Comparison of ENCODE assay signal across 9 mouse cellular contexts in the genomic region with DNA sequence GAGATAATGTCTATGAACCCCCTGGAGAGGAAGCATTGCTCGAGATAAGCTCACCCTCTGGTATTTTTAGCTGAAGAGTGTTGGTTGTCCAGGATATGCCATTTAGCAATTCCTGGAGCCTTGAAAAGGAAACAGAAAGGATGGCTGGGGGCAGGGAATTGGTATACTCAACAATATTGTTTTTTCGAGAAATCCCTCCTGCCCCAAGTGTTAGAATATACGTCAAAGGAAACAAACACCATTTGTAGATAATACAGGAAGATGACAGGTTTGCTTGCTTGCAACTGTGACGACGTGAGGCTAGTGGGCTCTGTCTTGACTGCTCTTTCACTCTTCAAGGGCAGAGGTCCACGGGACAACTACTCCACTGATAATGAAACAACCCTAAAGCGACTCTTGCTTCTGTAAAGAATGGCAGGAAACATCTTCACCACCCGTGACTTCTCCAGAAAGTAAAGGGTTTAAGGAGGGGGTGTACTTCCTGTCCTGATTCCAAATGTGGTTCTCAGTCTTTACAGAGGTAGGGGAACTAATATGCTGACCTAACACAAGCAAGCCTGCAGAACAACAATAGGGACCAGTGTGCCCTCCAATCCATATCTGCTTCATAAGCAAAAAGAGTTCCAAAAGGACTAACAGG.
DNase-seq lines count a peak whose midpoint lies in the region; ATAC-seq and TF ChIP-seq lines count a peak whose summit lies in the region.
"Had no signal": no experiment of that assay in that cellular context is flagged by ENCODE, and none has a peak within 500 bp of the region (broad histone marks: within the 10 kb centered on the region; RNA-seq: fewer than 3 reads in every experiment).

No protein-coding gene starts in this region.

- no peaks in the 10 kb centered on the region for H3K9me3 ChIP-seq in intestine, embryonic 16.5 days (ENCODE audit: control insufficient read depth, low read length)
- H3K9me3 ChIP-seq in intestine, postnatal 0 days (ENCODE audit: control insufficient read depth) = no peaks in the 10 kb centered on the region
- no peaks in the 10 kb centered on the region for H3K9me3 ChIP-seq in kidney, embryonic 15.5 days (replicated peaks)
- no peaks in the 10 kb centered on the region for H3K9me3 ChIP-seq in megakaryocyte, embryonic 14.5 days
- H3K9me3 ChIP-seq in neural tube, embryonic 15.5 days (replicated peaks) = no peaks in the 10 kb centered on the region

- DNase-seq in heart, adult 18-20 months = peak; percentile 38 to 68
- no peak for DNase-seq in left cerebral cortex, adult 2 months (ENCODE audit: extremely low spot score in 1 of 2, low spot score in 2 of 2)
- no peak for DNase-seq in frontal cortex, postnatal 10 days (ENCODE audit: low spot score in 2 of 2)

- TF ChIP-seq CTCF in intestine, postnatal 0 days (IDR thresholded peaks at IDR 0.05; ENCODE audit: low read depth) = no peak
- TF ChIP-seq CTCF in left cerebral cortex, adult 2 months (IDR thresholded peaks at IDR 0.05) = no peak

- 0 out of 2 replicates have a peak, but pooled peaks have one; percentile 26 for ATAC-seq in intestine, embryonic 16.5 days
- no peak for ATAC-seq in intestine, postnatal 0 days
- 0 out of 2 replicates have a peak, but pooled peaks have one; percentile 29 for ATAC-seq in kidney, embryonic 15.5 days (replicated peaks; ENCODE audit: low FRiP score)
- ATAC-seq in neural tube, embryonic 15.5 days (ENCODE audit: low FRiP score) = no peak
- ATAC-seq: forebrain, embryonic 14.5 days had no signal

- no peak overlapping the region for H3K27ac ChIP-seq in intestine, embryonic 16.5 days (ENCODE audit: low read length)
- no peak overlapping the region for H3K27ac ChIP-seq in intestine, postnatal 0 days (ENCODE audit: low read depth, low read length)
- 0 out of 2 replicates have a peak overlapping the region, but pooled peaks have one; percentile 49 for H3K27ac ChIP-seq in kidney, embryonic 15.5 days
- H3K27ac ChIP-seq in left cerebral cortex, adult 2 months = no peak overlapping the region
- no peak overlapping the region for H3K27ac ChIP-seq in neural tube, embryonic 15.5 days (replicated peaks)

- no peaks in the 10 kb centered on the region for H3K4me1 ChIP-seq in intestine, embryonic 16.5 days (ENCODE audit: control insufficient read depth, insufficient read depth, low read length)
- H3K4me1 ChIP-seq in intestine, postnatal 0 days (replicated peaks; ENCODE audit: control insufficient read depth, insufficient read depth, low read length) = no peaks in the 10 kb centered on the region
- H3K4me1 ChIP-seq in kidney, embryonic 15.5 days = peaks cover 1% of the 10 kb centered on the region; the same call in 1 of the 2 replicates
- peaks cover 21% of the 10 kb centered on the region for H3K4me1 ChIP-seq in megakaryocyte, embryonic 14.5 days
- H3K4me1 ChIP-seq in neural tube, embryonic 15.5 days = no peaks in the 10 kb centered on the region

- no peaks in the 10 kb centered on the region for H3K27me3 ChIP-seq in intestine, embryonic 16.5 days (replicated peaks; ENCODE audit: control insufficient read depth, insufficient read depth, low read length)
- no peaks in the 10 kb centered on the region for H3K27me3 ChIP-seq in intestine, postnatal 0 days (replicated peaks; ENCODE audit: control insufficient read depth, insufficient read depth, low read length)
- H3K27me3 ChIP-seq in kidney, embryonic 15.5 days = no peaks in the 10 kb centered on the region
- H3K27me3 ChIP-seq in megakaryocyte, embryonic 14.5 days (replicated peaks) = no peaks in the 10 kb centered on the region
- no peaks in the 10 kb centered on the region for H3K27me3 ChIP-seq in neural tube, embryonic 15.5 days (replicated peaks)

- no peaks in the 10 kb centered on the region for H3K36me3 ChIP-seq in intestine, embryonic 16.5 days (ENCODE audit: control insufficient read depth, insufficient read depth, low read length)
- no peaks in the 10 kb centered on the region for H3K36me3 ChIP-seq in intestine, postnatal 0 days (ENCODE audit: control insufficient read depth, insufficient read depth)
- H3K36me3 ChIP-seq in kidney, embryonic 15.5 days = no peaks in the 10 kb centered on the region
- H3K36me3 ChIP-seq in megakaryocyte, embryonic 14.5 days (replicated peaks; ENCODE audit: low read length) = no peaks in the 10 kb centered on the region
- no peaks in the 10 kb centered on the region for H3K36me3 ChIP-seq in neural tube, embryonic 15.5 days

- H3K4me3 ChIP-seq in intestine, embryonic 16.5 days (ENCODE audit: low read length) = no peak overlapping the region
- no peak overlapping the region for H3K4me3 ChIP-seq in intestine, postnatal 0 days (ENCODE audit: low read depth, low read length)
- H3K4me3 ChIP-seq in kidney, embryonic 15.5 days (replicated peaks) = no peak overlapping the region
- peak overlapping the region; percentile 81 for H3K4me3 ChIP-seq in megakaryocyte, embryonic 14.5 days (replicated peaks)
- H3K4me3 ChIP-seq in left cerebral cortex, adult 2 months = no peak overlapping the region
- H3K4me3 ChIP-seq in neural tube, embryonic 15.5 days (replicated peaks) = no peak overlapping the region

- WGBS in intestine, embryonic 16.5 days = 69% methylated on average over 8 of the region's 8 CpGs
- WGBS in intestine, postnatal 0 days = 63% methylated on average over 8 of the region's 8 CpGs
- 66% methylated on average over 8 of the region's 8 CpGs for whole genome bisulfite sequencing in kidney, embryonic 15.5 days
- 80% methylated on average over 8 of the region's 8 CpGs for WGBS in neural tube, embryonic 15.5 days

- intact Hi-C loops in left cerebral cortex, adult 2 months (cut with DNase I) = no loop called here

- H3K4me2 ChIP-seq in intestine, embryonic 16.5 days (ENCODE audit: low read depth, low read length) = no peak overlapping the region
- no peak overlapping the region for H3K4me2 ChIP-seq in intestine, postnatal 0 days (replicated peaks; ENCODE audit: low read depth)
- no peak overlapping the region for H3K4me2 ChIP-seq in kidney, embryonic 15.5 days
- H3K4me2 ChIP-seq in neural tube, embryonic 15.5 days = no peak overlapping the region

- H3K9ac ChIP-seq in intestine, embryonic 16.5 days (ENCODE audit: low read depth, low read length) = no peak overlapping the region
- H3K9ac ChIP-seq in intestine, postnatal 0 days (ENCODE audit: low read depth, low read length) = no peak overlapping the region
- no peak overlapping the region for H3K9ac ChIP-seq in kidney, embryonic 15.5 days
- H3K9ac ChIP-seq in neural tube, embryonic 15.5 days (replicated peaks) = no peak overlapping the region

Comparison
In these comparisons a context has a peak if more than half of its experiments do, and no peak if none do; other contexts are left out.
1. ATAC-seq: peak in intestine, embryonic 16.5 days (single experiment) and kidney, embryonic 15.5 days (single experiment); none in intestine, postnatal 0 days (single experiment) and neural tube, embryonic 15.5 days (single experiment).
2. DNase-seq: peak in heart, adult 18-20 months (2 of 2); none in left cerebral cortex, adult 2 months (0 of 2) and frontal cortex, postnatal 10 days (0 of 2).